Mouse (Mus musculus): Measurements from ENCODE around the gene Ccdc155.
A peak's percentile ranks its signal among the peaks of the same experiment; 100 is the strongest.

Gene Ccdc155

GRCm38 (mm10) chr7:45204380-45205143 is at the start of gene Ccdc155:
Ccdc155 (minus strand) TSS chr7:45204892.
- peak; percentile 92 for DNase-seq (ENCODE audit: low read depth, low spot score)

- no peak for DNase-seq (ENCODE audit: low read depth, low spot score)
Observed at GRCm38 (mm10) chr7:45253806-45254205, 49.1 kb upstream of the Ccdc155 start.

- no peak for DNase-seq (ENCODE audit: low read depth, low spot score)
Observed at GRCm38 (mm10) chr7:45247666-45248065, 43.0 kb upstream of the Ccdc155 start.

DNA sequence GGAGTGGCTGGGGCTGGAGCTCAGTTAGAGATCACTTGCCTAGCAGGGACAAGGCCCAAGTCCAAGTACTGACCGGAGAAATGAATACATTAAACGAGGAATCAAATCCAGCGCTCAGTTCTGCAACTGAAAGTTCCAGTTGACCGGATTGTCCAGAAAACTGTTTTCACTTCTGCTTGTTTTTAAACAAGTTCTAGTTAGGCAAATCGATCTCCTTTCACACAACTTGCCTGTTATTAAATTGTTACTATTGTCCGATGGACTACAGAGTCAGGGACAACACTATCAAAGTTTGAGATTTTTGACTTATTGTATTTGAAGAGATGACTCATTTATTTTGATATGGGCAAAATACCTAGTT is 36.7 kb upstream of the Ccdc155 start:
- DNase-seq (ENCODE audit: low read depth, low spot score), result no peak

- DNase-seq (ENCODE audit: low read depth, low spot score), result peak; percentile 33
Observed at GRCm38 (mm10) chr7:45240633-45241388, 36.1 kb upstream of the Ccdc155 start, which contains the start of gene Slc6a16. Slc6a16 (plus strand) TSS chr7:45241085.

DNA sequence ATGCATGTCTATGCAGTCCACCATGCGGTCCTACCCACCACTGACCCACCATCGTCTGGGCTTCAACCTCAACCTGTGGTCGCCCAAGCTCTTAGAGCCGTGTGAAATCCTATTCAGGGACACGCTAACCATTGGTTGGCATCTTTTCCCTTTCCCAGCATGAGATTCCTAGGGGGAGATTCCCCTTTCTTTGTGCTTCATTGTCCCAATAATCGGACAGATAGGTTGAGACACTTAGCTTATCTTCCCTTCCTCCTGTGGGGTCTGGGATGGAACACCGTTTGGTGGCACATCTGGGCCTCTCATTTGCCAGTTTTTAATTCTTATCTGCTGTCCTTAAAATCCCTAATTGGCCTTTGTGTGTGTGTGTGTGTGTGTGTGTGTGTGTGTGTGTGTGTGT is 35.4 kb upstream of the Ccdc155 start:
- DNase-seq (ENCODE audit: low read depth, low spot score), result no peak

GRCm38 (mm10) chr7:45238723-45239496 is 34.2 kb upstream of the Ccdc155 start, which contains the start of gene Cd37:
Cd37 (minus strand) TSS chr7:45239115.
- no peak for DNase-seq (ENCODE audit: low read depth, low spot score)

- no peak for DNase-seq (ENCODE audit: low read depth, low spot score)
Observed at GRCm38 (mm10) chr7:45237747-45238699, 33.3 kb upstream of the Ccdc155 start.

DNA sequence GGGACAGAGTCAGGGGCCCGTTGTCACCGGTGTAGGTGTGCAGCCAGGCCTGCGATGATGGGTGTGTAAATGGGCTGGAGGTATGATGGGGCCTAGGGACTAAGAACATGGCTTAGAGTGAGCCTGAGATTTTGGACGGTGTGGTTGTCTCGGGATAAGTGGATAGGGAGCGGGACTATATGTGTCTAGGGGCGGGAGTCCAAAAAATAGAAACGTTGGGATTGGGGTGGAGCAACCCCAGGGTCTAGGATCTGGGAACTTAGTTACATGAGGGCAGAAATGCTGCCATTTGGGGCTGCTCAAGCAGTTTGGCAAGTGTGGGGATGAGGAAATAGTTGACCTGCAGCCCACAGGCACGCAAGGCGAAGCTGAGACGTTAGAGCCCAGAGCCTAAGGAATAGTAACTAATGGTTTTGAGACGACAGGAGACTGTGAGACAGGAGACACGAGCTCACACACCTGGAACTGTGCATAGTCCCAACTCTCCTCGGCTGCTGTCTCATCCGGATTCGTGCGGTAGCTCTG is 31.0 kb upstream of the Ccdc155 start:
- DNase-seq (ENCODE audit: low read depth, low spot score), result no peak

- DNase-seq (ENCODE audit: low read depth, low spot score), result peak; percentile 57
Observed at GRCm38 (mm10) chr7:45234922-45235571, 30.4 kb upstream of the Ccdc155 start.

GRCm38 (mm10) chr7:45234333-45234841 is 29.7 kb upstream of the Ccdc155 start:
- no peak for DNase-seq (ENCODE audit: low read depth, low spot score)

DNA sequence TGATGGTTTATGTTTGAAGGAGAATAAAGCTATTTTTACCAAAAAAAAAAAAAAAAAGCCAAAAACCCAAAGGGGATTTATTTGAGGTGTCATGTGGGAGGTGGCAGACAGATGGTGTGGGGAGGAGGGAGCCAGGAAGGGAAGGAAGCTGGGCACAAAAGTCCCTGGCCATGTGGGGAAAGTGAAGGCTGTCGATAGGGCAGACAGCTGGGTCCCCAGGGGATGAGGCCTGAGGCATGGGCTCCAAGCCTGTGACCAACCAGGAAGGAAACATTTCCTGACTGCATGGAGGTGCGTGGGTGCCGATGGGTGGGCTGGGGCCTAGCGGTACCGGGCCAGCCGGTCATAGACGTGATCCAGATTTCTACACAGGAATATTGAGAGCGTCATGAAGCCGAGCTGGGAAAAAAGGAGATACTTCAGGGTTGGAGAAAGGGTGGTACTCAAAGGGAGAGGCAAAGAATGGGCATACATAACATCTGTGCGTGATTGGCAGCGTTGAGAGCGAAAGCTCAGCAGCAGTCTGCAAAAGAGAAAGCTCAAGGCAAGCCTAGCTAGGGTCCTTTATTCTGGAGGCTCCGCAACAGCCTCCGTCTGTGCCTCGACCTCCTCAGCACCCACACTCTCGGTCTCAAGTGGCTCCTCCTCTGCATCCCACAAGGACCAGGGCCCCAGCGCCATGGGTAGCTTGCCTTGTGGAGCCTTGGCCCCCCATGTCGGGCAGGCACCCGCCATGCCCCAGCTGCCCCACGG is 29.1 kb upstream of the Ccdc155 start:
- no peak for DNase-seq (ENCODE audit: low read depth, low spot score)

DNA sequence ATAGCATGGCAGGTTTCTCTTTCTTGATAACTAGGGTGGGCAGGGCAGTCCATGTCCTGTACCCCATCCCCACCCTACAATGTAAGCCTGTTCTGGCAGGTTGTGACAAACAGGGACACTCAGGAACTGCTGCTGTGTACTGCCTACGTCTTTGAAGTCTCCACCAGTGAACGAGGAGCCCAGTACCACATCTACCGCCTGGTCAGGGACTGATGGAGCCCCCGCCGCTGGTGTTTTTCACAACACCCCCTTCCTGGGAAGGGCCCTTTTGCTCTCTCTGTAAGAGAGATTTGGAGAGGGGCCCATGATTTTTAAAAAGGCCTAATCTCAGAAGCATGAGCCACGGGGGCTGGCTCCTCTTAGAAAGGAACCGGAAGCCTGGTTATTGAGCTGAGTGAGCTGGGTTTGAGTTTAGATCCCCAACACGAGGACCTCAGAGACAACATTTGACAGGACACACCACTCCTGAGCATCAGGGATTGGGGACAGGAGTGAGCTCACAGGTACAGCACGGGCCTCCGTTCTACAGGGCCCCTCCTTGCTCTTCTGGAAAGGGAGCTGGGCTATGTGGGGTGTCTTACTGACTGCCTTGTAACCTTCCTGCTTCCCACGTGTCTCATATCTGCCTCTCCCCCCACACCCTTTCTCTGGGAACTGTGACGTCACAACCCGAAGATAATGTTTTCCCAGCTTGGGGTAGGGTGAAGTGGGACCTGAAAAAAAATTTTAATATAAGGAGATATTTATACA is 28.2 kb upstream of the Ccdc155 start:
- DNase-seq (ENCODE audit: low read depth, low spot score), result no peak

DNA sequence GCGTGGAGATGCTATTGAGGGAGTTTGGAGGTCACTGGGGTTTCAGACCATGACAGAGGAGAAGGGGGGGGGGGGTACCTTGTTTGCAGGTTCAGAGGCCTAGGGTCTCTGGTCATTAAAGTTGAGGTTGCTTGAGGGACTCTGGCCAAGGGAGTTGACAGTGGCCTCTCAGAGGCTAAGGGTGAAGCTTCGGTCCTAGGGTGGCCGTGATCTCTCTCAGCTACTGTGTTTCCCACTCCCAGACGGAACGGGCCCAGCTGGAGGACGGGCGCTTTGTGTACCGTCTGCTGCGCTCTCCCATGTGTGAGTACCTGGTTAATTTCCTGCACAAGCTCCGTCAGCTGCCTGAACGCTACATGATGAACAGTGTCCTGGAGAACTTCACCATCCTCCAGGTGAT is 27.2 kb upstream of the Ccdc155 start:
- no peak for DNase-seq (ENCODE audit: low read depth, low spot score)

- no peak for DNase-seq (ENCODE audit: low read depth, low spot score)
Observed at GRCm38 (mm10) chr7:45231192-45231591, 26.5 kb upstream of the Ccdc155 start.

- no peak for DNase-seq (ENCODE audit: low read depth, low spot score)
Observed at GRCm38 (mm10) chr7:45229459-45230203, 24.9 kb upstream of the Ccdc155 start.

- no peak for DNase-seq (ENCODE audit: low read depth, low spot score)
Observed at GRCm38 (mm10) chr7:45229046-45229445, 24.4 kb upstream of the Ccdc155 start.

DNA sequence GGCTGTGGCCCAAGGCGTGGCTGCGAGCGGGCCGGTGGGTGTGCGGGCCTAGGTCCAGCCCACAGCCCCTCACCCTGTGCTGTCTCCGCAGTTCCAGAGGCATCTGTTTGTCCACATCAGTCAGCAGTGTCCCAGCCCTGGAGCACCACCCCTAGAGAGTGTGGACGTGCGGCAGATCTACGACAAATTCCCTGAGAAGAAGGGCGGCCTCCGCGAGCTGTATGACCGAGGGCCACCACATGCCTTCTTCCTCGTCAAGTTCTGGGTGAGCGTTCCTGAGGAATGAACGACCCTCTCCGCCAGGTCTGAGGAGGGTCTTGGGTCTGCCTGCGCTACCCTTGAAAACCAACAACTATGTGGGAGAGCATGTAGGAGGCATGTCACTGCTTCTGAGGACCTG is 23.9 kb upstream of the Ccdc155 start:
- DNase-seq (ENCODE audit: low read depth, low spot score), result no peak
